Mouse (Mus musculus): ENCODE data around the gene Gm11639.

The Gm11639 gene

DNA sequence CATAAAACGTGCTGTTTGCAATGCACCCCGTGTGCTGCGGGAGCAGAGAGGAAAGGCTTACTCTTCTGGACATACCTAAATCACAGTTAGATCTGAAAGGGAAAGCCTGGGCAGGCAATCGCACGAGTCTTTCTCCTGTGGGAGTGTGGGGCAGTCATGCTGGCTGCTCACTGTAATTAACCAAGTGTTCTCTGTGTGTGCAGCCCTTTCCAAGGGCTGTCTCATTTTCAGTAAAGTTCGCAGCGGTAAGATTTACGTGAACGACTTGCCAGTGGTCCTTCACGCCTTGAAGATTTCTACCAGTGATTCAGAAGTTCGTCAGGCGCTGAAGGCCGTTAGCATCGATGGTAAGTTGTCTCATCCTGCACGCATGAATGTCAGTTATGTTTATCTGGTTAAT is 18.6 kb downstream of the Gm11639 start:
- no peak for DNase-seq (ENCODE audit: low spot score in 2 of 2)

DNA sequence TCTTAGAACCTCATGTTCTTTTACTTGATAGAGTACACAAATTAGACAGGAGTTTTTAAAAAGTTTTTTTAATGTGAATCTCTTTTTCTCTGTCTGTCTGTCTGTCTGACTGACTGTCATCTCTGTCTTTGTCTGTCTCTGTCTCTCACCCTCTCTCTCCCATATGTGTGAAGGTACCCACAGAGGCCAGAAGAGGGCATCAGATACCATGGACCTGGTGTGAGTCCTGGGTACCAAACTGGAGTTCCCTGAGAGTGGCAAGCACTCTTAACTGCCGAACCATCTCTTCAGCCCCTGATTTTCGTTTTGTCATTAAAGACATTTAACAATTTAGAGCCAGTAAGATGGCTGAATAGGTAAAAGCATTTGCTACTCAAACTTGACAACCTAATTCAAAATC is 21.6 kb downstream of the Gm11639 start:
- no peak for DNase-seq (ENCODE audit: low spot score in 2 of 2)

DNA sequence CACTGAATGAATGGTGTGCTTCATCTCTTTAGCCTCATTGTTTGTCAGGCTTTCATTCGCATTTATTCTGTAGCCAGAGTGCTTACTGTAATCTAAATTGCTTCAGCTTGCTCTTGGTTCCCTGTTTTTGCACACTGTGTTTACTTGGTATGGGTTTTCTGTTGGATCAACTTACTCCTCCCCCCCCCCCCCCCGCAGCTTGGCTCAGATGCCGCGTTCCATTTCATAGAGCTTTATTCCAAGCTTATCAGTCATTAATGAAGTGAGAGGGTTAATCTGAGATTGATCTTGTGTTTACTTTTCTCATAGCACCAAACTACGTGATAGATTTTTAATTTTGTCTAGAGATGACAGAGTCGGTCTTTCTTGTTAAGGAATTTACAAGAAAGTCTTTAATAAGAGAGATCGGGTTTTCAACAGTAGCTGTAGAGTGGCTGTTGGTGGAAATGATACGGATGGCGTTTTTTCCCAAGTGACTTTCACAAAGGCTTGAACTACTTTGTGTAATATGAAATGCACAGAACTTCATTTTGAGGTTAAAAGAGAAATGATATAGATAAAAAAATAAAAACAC is 59.6 kb downstream of the Gm11639 start:
- no peak for DNase-seq (ENCODE audit: low spot score in 2 of 2)

DNA sequence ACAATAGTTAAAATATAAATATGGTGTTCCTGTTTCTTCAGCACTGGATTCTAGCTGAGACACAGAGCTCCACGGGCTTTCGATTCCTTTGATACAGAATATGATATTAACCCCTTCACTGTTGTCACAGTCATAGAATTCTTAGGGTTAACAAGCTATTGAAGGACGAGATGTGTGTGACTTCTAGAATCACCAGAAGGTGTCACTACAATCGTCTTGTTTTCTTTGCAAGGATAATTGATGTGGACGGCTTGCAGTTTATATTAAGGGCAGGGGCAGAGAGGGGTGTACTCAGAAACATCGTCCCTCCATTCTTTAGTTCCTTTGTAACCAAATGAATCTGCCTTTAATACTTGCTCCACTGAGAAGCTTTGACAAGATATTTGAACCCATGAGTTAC is 80.3 kb downstream of the Gm11639 start:
- DNase-seq (ENCODE audit: low spot score in 2 of 2) = no peak

DNA sequence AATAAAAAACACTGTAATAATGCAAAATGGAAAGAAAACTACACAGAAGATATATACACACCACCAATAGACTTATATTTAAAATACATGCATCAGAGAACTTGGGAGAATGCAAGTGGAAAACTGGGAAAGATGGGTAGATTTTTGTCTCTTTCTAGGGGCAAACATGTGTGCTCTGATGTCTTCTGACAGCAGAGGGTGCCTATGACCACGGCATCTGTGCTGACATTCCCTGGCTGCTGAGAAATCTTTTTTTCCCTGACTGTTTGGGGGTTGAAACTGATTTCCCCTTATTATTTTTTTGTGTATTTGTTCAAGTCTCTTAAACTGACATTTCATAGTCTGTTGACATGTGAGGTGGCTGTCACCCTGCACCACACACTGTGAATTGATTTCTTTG is 81.6 kb downstream of the Gm11639 start:
- no peak for DNase-seq (ENCODE audit: low spot score in 2 of 2)

DNA sequence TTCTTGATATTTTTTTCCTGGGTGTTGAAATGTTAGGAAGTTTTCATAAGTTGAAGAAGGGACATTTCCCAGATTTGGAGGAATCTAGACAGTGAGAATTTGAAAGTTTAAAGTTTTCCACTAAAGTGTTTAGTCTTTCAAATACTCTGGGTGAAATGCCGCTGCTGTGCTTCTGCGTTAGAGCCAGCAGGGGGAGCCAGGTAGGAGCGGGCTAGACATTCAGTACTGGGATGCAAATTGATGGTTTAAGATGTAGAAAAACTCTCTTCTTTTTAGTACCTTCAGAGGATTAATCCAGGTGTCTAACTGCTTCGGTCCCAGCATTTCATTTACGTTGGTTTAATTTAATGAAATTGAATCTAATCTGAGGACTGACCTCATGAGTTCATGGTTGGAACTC is 82.6 kb downstream of the Gm11639 start:
- peak in 1 of 2 experiments; percentile 12 for DNase-seq (ENCODE audit: low spot score in 2 of 2)

DNA sequence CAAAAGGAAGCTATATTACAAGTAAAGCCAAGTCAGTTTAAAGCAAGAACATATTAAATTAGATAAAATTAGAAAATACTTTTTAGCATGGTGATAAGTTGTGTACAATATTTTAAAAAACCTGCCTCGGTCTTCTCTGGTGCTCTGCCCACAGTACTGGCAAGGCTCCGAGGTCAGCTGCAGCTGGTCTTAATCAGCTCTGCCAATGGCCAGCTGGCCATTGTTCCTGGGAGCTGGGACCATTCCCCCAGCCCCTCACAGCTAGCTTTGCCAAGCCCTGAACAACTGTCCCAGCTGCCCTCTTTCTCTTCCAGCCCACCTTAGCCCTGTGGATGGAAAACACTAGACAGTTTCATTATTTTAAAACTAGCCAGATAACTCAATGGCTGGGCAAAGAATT is 93.3 kb downstream of the Gm11639 start:
- no peak for DNase-seq (ENCODE audit: low spot score in 2 of 2)

DNA sequence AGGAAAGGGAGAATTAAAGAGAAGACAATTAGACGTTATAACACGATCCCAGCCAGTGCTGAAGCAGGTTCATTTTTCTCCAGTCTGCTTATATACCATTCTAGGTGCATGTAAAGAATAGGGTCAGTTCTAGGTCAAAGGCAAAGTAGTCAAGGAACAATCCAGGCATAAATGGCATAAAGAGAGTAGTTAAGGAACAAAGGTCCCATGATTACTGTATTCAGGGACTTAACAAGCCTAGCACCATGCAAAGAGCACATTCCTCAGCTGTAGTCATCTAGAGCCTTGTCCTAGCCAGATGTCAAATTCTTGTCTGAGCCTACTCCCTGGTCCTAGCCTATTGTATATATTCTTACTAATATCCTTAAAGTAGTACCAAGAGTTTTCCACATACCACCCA is 259.2 kb downstream of the Gm11639 start:
- DNase-seq (ENCODE audit: low spot score in 2 of 2) = no peak

DNA sequence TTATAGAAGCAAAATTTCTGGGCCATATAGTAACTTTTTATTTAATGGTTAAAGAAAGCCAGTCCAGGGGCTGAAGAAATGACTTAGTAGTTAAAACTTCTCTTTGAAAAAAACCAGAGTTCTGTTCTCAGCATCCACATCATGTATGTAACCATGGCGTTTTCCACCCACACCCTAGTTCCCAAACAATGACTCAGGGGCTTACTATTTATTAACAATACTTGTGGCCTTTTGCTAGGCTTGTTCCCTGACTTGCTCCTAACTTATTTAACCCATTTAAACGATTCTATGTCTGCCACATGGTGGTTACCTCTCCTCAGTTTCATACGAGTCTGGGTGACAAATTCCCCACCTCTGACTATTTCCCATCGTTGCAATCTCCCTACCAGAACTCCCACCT is 266.8 kb downstream of the Gm11639 start:
- DNase-seq (ENCODE audit: low spot score in 2 of 2) = no peak

DNA sequence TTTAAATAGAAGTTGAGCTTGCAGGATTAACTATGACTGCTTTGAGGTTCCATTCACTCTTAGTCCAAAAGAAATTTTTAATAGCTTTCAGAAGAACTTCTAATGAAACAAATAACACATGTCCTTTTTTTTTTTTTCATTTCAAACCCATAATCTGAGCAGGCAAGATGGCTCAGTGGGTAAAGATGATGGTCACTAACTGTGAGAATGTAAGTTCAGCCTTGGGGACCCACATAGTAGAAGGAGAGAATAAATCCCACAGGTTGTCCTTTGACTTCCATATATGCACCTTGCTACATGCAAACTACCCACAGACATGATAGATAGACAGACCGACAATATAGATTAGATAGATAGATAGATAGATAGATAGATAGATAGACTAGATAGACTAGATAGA is 282.4 kb downstream of the Gm11639 start:
- DNase-seq (ENCODE audit: low spot score in 2 of 2) = no peak

DNA sequence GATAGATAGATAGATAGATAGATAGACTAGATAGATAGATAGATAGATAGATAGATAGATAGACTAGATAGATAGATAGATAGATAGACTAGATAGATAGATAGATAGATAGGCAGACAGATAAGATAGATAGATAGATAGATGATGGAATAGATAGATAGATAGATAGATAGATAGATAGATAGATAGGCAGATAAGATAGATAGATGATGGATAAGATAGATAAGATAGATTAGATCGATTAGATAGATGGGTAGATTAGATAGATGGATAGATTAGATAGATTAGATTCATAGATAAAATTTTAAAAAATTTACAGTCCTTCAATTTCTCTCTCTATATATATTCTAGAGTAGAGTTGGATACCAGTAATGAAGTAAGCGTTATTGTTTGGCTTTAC is 282.9 kb downstream of the Gm11639 start:
- no peak for DNase-seq (ENCODE audit: low spot score in 2 of 2)

DNA sequence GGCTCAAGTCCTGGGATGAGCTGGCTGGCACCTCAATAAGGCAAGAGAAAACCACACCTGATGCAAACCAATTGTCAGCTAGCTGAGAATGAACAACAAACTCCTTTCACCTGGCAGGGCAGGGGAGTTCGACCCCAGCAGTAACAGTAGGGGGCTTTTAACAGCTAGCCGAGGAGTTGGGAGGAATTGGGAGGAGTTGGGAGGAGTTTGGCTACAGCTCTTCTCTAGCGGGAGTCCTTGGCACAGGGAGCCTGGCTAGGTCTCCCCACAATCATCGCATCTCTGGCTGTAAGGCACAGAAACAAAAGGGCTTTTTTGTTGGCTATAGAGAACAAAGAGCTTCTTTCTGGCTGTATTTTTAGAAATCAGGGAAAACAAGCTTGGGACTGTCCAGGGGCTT is 285.8 kb downstream of the Gm11639 start:
- no peak for DNase-seq (ENCODE audit: low spot score in 2 of 2)

DNA sequence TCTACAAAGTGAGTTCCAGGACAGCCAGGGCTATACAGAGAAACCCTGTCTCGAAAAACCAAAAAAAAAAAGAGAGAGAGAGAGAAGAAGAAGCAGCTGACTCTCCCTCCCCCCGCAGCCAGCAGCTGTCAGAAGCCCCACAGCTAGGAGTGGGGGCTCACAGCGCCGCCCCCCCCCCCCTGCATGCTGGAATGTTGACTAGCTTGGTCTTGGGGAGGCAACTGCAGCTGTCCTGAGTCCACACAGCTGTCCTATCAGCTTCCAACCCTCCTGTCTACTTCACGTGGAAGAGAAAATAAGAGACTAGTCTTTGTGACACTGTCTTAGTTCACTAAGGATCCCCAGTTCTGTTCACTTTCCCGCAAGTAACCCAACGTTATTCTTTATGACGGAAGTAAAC is 287.0 kb downstream of the Gm11639 start:
- DNase-seq (ENCODE audit: low spot score in 2 of 2) = no peak

DNA sequence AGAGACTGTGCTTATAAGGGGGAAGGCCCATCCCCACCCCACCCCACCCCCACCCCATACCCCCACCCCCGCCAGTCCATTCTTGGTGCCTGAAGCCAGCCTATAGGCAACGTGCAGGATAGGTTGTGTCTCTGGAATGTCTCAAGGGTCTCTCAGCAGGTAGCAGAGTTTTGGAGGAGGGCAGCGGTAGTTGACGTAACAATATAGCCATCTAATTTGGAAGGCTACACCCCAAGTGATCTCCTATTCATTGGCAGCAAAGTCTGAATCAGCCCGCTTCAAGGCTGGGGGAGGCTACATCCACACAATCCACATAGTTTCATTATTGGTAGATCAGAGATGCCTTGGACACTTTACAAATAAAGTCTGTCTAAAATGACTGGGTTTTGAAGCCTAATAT is 292.5 kb downstream of the Gm11639 start:
- no peak for DNase-seq (ENCODE audit: low spot score in 2 of 2)

DNA sequence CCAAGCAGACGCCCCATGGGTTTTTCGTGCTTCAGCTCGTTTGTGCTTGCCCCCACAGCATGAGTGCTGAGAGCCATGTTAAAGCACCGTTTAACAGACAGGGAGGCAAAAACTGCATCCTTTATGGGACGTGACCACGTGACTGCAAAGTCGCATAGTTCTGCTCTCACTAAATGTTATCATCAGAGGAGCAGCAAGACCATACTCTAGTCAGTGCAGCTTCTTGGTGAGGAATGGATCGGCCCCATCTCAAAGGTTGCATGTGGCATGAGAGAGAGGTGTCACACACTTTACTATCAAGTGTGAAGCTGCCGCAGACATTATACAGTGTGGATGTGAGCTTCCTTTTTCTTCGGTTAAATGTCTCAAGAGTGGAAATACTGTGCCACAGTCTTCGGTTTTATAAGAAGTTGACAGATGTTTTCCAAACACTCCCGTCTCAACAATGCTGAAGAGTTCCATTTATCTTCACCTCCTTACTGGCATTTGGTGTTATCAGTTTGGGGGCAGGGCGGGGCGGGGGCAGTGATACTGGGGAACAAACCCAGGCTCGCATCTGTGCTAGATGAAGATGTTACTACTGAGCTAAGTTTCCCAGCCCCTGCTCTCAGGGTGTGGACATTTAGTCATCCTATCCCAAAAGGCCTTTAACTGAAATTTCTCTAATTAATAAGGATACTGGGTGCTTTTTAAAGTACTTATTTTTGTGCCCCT is 296.0 kb downstream of the Gm11639 start:
- no peak for DNase-seq (ENCODE audit: low spot score in 2 of 2)

DNA sequence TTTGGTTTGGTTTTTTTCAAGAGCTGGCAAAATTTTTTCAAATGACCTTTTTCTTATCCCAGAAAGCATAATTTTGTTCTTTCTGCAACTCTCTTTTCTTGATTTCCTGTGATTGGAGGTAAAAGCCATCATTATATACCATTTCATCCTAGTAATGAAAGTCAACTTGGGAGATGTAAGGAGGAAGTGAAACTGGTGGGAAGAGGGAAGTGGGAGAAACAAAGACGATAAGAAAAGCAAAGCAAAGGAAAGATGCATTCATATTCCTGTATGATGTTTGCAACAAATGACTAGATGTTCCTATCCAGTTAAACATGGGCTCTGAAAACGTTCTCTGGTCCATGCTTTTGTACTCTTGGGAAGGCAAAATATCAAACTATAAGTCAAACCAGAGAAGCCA is 323.7 kb downstream of the Gm11639 start:
- DNase-seq (ENCODE audit: low spot score in 2 of 2) = no peak

DNA sequence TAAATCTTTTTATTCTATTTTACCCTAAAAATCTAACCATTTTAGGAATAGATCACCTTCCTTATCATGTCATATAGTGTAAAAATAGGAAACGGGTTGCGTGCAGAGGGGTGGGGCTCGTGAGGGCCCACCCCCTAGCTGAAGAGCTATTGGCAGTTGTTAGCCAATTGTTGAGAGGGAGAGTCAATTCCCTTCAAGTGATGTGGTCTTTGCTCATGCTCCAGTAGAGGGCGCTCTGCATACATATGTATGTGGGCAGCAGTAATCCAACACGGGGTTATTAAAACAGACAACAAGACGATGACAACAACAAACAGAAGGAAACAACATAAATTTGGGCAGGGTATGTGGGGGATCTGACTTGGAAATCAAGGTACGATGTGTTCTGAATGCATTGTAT is 335.6 kb downstream of the Gm11639 start:
- DNase-seq (ENCODE audit: low spot score in 2 of 2) = no peak

DNA sequence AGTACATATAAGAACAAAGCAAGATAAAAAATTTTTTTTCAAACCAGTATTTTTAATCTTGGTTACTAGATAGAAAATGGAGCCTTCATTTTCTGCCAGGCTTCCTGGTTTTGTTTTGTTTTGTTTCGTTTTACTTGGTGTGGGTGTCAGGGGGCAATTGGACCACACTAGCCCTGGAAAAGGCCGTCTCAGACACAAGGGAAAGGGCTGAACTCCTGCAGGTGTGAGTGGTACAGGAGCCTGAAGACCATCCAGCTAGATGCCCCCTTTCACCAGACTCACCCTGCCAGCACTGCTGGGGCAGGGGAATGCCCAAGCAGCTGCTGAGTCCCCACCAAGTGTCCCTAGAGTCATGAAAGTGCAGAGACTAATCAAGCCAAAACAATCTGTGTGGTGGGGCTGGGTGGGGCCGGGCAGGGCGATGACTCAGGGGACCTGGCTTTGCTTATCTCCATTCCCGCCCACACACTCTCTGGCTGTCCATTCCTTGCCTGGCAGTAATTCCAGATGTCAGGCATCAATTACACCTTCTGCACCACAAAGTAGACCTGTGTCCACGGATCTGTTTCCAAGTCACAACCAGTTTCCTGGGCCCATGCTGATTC is 343.3 kb downstream of the Gm11639 start:
- DNase-seq (ENCODE audit: low spot score in 2 of 2) = no peak

DNA sequence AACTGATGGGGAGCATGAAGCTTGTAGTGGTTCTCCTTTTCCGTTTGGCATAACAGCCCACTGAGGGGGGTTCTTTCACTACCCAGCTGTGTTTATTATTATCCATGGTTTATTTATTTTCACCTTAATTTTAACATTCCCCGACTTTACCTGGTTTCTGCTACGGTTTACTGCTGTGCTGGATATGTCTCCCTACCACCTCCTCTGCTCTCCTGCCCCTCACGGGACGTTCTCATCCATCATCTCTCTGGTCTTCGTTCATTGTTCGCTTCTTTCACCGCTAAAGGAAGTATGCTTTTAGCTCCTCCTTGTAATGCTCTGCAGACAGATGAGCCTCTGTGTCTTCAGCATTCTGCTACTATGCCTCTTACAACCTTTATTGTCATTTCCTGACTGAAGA is 344.0 kb downstream of the Gm11639 start:
- no peak for DNase-seq (ENCODE audit: low spot score in 2 of 2)

DNA sequence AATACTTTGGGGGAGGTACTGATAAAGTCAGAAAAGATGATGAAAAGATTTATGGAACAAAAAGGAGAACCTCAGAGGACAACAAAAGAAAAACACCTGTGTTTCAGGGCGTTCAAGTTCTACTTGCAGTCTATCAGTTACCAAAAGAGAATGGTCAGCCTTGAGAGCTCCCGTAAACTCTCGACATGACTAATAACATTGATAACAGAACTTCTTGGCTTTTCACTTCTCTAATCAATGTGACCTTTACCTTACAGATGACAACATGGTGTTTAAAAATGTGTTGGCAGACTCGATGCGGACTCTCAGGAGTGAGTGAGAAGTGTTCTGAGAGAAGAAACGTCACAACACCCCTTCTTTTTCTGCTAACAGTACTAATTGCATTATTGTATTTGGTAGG is 344.7 kb downstream of the Gm11639 start:
- no peak for DNase-seq (ENCODE audit: low spot score in 2 of 2)

DNA sequence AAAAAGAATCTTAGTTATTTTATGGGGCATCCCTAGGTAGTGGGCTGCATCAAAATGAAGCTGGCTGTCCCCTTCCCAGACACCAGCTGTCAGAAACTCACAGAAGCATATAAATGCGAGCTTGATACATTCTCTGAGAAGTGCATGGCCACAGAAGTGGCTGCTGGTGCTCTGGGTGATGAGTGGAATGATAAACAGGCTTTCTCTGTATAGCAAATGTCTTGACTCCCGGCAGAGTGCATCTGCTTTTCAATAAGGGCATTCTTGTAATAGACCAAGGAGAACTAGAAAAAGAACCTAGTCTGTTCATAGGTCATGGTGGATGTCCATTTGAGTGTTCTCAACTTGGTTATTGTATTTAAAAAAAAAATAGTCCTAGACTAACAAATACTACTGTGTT is 345.6 kb downstream of the Gm11639 start:
- no peak for DNase-seq (ENCODE audit: low spot score in 2 of 2)

DNA sequence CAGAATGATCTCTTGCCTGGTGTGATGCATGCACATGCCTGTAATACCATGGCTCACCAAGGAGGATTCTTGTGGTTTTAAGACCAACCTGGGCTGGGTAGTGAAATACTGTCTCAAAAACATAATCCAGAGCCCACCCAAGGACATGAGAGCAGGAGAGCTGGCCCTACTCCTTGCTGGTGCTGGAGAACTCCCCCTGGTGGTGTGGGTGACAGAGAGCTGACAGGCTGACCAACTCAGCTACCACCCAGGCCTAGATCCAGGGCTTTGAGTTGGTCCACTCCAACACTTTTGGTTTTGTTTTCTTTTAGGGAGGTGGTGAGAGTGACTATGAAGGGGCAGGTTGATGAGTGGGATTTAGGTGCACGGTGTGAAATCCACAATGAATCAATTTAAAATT is 349.6 kb downstream of the Gm11639 start:
- no peak for DNase-seq (ENCODE audit: low spot score in 2 of 2)

DNA sequence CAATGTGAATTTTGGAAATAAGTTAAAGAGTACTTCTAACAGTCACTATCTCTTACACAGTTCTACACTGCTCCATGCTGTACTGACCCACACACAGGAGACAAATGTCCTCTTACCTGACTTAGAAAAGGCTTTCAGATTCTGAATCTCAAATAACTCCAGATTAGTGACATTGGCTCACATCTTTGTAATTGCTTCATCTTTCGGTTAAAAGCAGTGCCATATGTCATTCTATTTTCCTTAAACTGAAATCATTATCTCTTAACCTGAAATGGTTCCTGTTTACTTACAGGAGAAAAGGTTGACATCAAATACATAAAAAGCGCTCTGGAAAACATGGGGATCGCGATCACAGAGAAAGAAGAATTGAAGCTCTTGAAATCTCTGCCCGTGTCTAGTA is 377.8 kb downstream of the Gm11639 start, which contains the start of gene Efcab3:
Efcab3 (plus strand) TSS at position 301 of the 400 bp plus-strand sequence.
- no peak for DNase-seq (ENCODE audit: low spot score in 2 of 2)
